Mouse (Mus musculus) G1E (cell line): ENCODE data around the gene Hspa1b. TPM values are rescaled to one million over a fixed set of nuclear protein-coding genes. Genes with fewer than 3 reads are reported as not detected.

ENCODE experiments used
- ATAC-seq: 2 replicates; pipeline ENCODE4 v1.8.0; 2016; ENCODE audit warnings: mild to moderate bottlenecking; ENCODE audit not compliant: insufficient number of reproducible peaks, poor library complexity, low FRiP score, severe bottlenecking; ENCODE audit errors: extremely low read depth
- DNase-seq: peaks from one replicate; pipeline ENCODE4 v3.0.0; 2012; ENCODE audit warnings: low spot score
- H3K27me3 ChIP-seq: 2 replicates; pipeline ENCODE4 v1.6.1; 2012; ENCODE audit warnings: mild to moderate bottlenecking, low read length, inconsistent platforms; ENCODE audit not compliant: insufficient read depth
- H3K36me3 ChIP-seq: replicated peaks from 2 replicates; pipeline ENCODE3; 2012; ENCODE audit warnings: mild to moderate bottlenecking, inconsistent platforms
- H3K4me1 ChIP-seq: 2 replicates; pipeline ENCODE4 v1.6.1; 2012; ENCODE audit warnings: low read depth, low read length, inconsistent platforms, mixed read lengths; ENCODE audit not compliant: insufficient read depth
- H3K4me3 ChIP-seq: 2 replicates; pipeline ENCODE4 v1.5.1; 2012; ENCODE audit warnings: low read depth, mild to moderate bottlenecking, inconsistent platforms, low read length, moderate library complexity, mixed read lengths
- H3K9me3 ChIP-seq: replicated peaks from 2 replicates; pipeline ENCODE4 v1.6.1; 2012; ENCODE audit warnings: inconsistent platforms
- CTCF ChIP-seq: IDR thresholded peaks from 2 replicates; pipeline ENCODE4 v1.5.1; 2012; ENCODE audit warnings: low read depth, low read length, inconsistent platforms, mixed read lengths
- GATA1 ChIP-seq: IDR thresholded peaks from 2 replicates; pipeline ENCODE4 v1.6.1; 2012; ENCODE audit warnings: borderline replicate concordance, low read length, inconsistent platforms, mixed read lengths
- GATA2 ChIP-seq: IDR thresholded peaks from 2 replicates; pipeline ENCODE4 v1.6.1; 2012; ENCODE audit warnings: low read depth, low read length, inconsistent platforms, borderline replicate concordance
- POLR2AphosphoS5 ChIP-seq: IDR thresholded peaks from 2 replicates; pipeline ENCODE4 v1.6.1; 2012; ENCODE audit warnings: low read depth, low read length, inconsistent platforms; ENCODE audit not compliant: insufficient replicate concordance
- TAL1 ChIP-seq: conservative IDR thresholded peaks from 2 replicates; pipeline ENCODE4 v1.6.1; 2012; ENCODE audit warnings: low read depth, low read length, inconsistent platforms, mixed read lengths
- polyA plus RNA-seq: library from polyadenylated mRNA; stranded (reverse); fragments of >175 nt; gene quantifications from 2 replicates; pipeline ENCODE4 v1.2.3, GENCODE M21; 2012
- total RNA-seq, 2 experiments: library from RNA; stranded (forward) in 1 of 2; stranded (reverse) in 1 of 2; fragments of 200-1000 nt in 1 of 2; fragments of >200 nt in 1 of 2; fragmentation: Nextera tagmentation in 1 of 2; gene quantifications; 2 replicates each; pipeline ENCODE4 v1.2.3; 2014 to 2017

The Hspa1b gene
- total and polyA plus RNA-seq, 3 experiments: 0.11 to 0.93 TPM; not detected in 1

- H3K4me3 ChIP-seq: no peak overlapping the region
- H3K27me3 ChIP-seq: peaks cover 28% of the 10 kb centered on the region
- peaks cover 1% of the 10 kb centered on the region for H3K36me3 ChIP-seq
- DNase-seq (no peak), ATAC-seq (no peak)
- no peaks in the 10 kb centered on the region for H3K9me3 ChIP-seq
- H3K4me1 ChIP-seq: peaks cover 31% of the 10 kb centered on the region
- TF ChIP-seq CTCF (no peak), TAL1 (no peak)
Measured at GRCm38 (mm10) chr17:34927306-34928019, 31.6 kb downstream of the Hspa1b start.

- no peaks in the 10 kb centered on the region for H3K9me3 ChIP-seq
- H3K4me3 ChIP-seq: no peak overlapping the region
- no peak for TF ChIP-seq CTCF
- no peak for TF ChIP-seq GATA2
- TF ChIP-seq GATA1: no peak
- no peak for TF ChIP-seq TAL1
- no peak for TF ChIP-seq POLR2AphosphoS5
- H3K27me3 ChIP-seq: peaks cover 51% of the 10 kb centered on the region
- no peak for ATAC-seq
- DNase-seq: no peak
- no peaks in the 10 kb centered on the region for H3K36me3 ChIP-seq
- H3K4me1 ChIP-seq: peaks cover 25% of the 10 kb centered on the region
Measured at GRCm38 (mm10) chr17:34924258-34924657, 34.8 kb downstream of the Hspa1b start.

GRCm38 (mm10) chr17:34922939-34923338 lies 36.1 kb downstream of the Hspa1b start:
- H3K9me3 ChIP-seq: no peaks in the 10 kb centered on the region
- no peak for ATAC-seq
- no peaks in the 10 kb centered on the region for H3K36me3 ChIP-seq
- H3K27me3 ChIP-seq: peaks cover 47% of the 10 kb centered on the region
- H3K4me1 ChIP-seq: peaks cover 25% of the 10 kb centered on the region
- DNase-seq: no peak
- no peak for TF ChIP-seq POLR2AphosphoS5
- TF ChIP-seq CTCF: no peak
- no peak for TF ChIP-seq GATA1
- no peak for TF ChIP-seq GATA2
- TF ChIP-seq TAL1: no peak
- no peak overlapping the region for H3K4me3 ChIP-seq

GRCm38 (mm10) chr17:34917188-34917587 lies 41.9 kb downstream of the Hspa1b start:
- TF ChIP-seq POLR2AphosphoS5: no peak
- no peak for TF ChIP-seq TAL1
- TF ChIP-seq GATA2: no peak
- no peak for TF ChIP-seq GATA1
- TF ChIP-seq CTCF: no peak
- peaks cover 25% of the 10 kb centered on the region for H3K36me3 ChIP-seq
- H3K4me1 ChIP-seq: peaks cover 15% of the 10 kb centered on the region
- DNase-seq (no peak), ATAC-seq (no peak)
- H3K9me3 ChIP-seq: no peaks in the 10 kb centered on the region
- no peak overlapping the region for H3K4me3 ChIP-seq
- peaks cover 21% of the 10 kb centered on the region for H3K27me3 ChIP-seq

- H3K36me3 ChIP-seq: peaks cover 34% of the 10 kb centered on the region
- peaks cover 17% of the 10 kb centered on the region for H3K4me1 ChIP-seq
- peaks cover 12% of the 10 kb centered on the region for H3K27me3 ChIP-seq
- no peak for ATAC-seq
- no peak overlapping the region for H3K4me3 ChIP-seq
- H3K9me3 ChIP-seq: no peaks in the 10 kb centered on the region
- no peak for TF ChIP-seq GATA2
- TF ChIP-seq GATA1: no peak
- no peak for TF ChIP-seq TAL1
- TF ChIP-seq POLR2AphosphoS5: no peak
- DNase-seq: no peak
Measured at GRCm38 (mm10) chr17:34916316-34916715, 42.7 kb downstream of the Hspa1b start.

- peaks cover 43% of the 10 kb centered on the region for H3K36me3 ChIP-seq
- peaks cover 26% of the 10 kb centered on the region for H3K4me1 ChIP-seq
- H3K27me3 ChIP-seq: peaks cover 4% of the 10 kb centered on the region; the same call in 1 of the 2 replicates
- TF ChIP-seq GATA1 (no peak), GATA2 (no peak), TAL1 (no peak)
- H3K4me3 ChIP-seq: no peak overlapping the region
- H3K9me3 ChIP-seq: no peaks in the 10 kb centered on the region
- DNase-seq (no peak), ATAC-seq (no peak)
Measured at GRCm38 (mm10) chr17:34915410-34915831, 43.6 kb downstream of the Hspa1b start.
